Mouse (Mus musculus): Measurements from ENCODE around the gene Prrc2b. TPM values are rescaled to one million over a fixed set of nuclear protein-coding genes. Genes with fewer than 3 reads are reported as not detected.

The Prrc2b gene
- polyA plus RNA-seq, 1 experiment, result 44.5 TPM

GRCm38 (mm10) chr2:32176848-32177247, 26.0 kb downstream of the Prrc2b start:
- 34% methylated on average over 3 of the region's 3 CpGs for WGBS
- H3K4me3 ChIP-seq (replicated peaks; ENCODE audit: control insufficient read depth, low read depth, low read length), result no peak overlapping the region
- H3K4me1 ChIP-seq (ENCODE audit: control insufficient read depth, insufficient read depth, low read length), result no peaks in the 10 kb centered on the region
- no peak for TF ChIP-seq CTCF (IDR thresholded peaks at IDR 0.05; ENCODE audit: control insufficient read depth, insufficient read depth, low read length)
- no peak for TF ChIP-seq POLR2A (IDR thresholded peaks at IDR 0.05; ENCODE audit: borderline replicate concordance, control insufficient read depth, low read depth, low read length)
- H3K27ac ChIP-seq (ENCODE audit: control insufficient read depth, insufficient read depth, low read depth, low read length, poor library complexity), result no peak overlapping the region

DNA sequence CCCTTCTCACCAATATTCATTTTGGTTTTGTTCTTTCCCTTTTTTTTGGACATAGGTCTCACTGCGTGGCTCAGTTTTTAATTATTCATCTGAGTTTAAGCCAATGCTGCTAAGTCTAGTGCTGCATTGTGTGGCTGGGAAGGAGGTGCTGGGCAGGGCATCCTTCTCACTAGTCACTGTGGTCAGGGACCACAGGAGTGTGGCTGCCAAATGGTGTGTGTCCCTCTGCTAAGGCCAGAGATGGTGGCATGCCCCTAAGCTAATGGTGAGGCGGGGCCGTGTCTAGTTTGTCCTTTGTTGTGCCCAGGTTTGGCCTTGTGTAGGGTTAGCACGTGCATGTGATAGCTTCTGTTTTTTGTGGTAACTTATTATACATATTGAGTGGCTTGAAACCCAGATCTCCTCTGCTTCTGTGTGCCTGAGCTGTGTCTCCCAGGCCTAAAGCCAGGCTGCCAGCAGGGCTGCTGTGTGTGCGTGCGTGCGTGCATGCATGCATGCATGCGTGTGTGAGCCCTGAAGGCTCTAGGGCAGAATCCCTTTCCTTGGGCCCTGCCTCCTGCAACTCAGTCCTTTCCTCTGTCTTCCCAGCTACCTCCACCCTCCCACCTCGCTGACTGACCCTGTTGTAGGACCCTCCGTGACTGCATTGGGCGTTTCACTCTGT, 26.6 kb downstream of the Prrc2b start:
- H3K4me1 ChIP-seq (ENCODE audit: control insufficient read depth, insufficient read depth, low read length), result no peaks in the 10 kb centered on the region
- TF ChIP-seq CTCF (IDR thresholded peaks at IDR 0.05; ENCODE audit: control insufficient read depth, insufficient read depth, low read length) (no peak), POLR2A (IDR thresholded peaks at IDR 0.05; ENCODE audit: borderline replicate concordance, control insufficient read depth, low read depth, low read length) (no peak)
- no peak overlapping the region for H3K27ac ChIP-seq (ENCODE audit: control insufficient read depth, insufficient read depth, low read depth, low read length, poor library complexity)
- 65% methylated on average over 11 of the region's 11 CpGs for WGBS
- no peak overlapping the region for H3K4me3 ChIP-seq (replicated peaks; ENCODE audit: control insufficient read depth, low read depth, low read length)

GRCm38 (mm10) chr2:32179363-32179762, 28.5 kb downstream of the Prrc2b start:
- 79% methylated on average over 6 of the region's 6 CpGs for WGBS
- Histone ChIP-seq H3K4me1 (ENCODE audit: control insufficient read depth, insufficient read depth, low read length) (no peaks in the 10 kb centered on the region), H3K4me3 (replicated peaks; ENCODE audit: control insufficient read depth, low read depth, low read length) (no peak overlapping the region), H3K27ac (ENCODE audit: control insufficient read depth, insufficient read depth, low read depth, low read length, poor library complexity) (no peak overlapping the region)
- no peak for TF ChIP-seq POLR2A (IDR thresholded peaks at IDR 0.05; ENCODE audit: borderline replicate concordance, control insufficient read depth, low read depth, low read length)
- no peak for TF ChIP-seq CTCF (IDR thresholded peaks at IDR 0.05; ENCODE audit: control insufficient read depth, insufficient read depth, low read length)

- H3K4me3 ChIP-seq (replicated peaks; ENCODE audit: control insufficient read depth, low read depth, low read length), result no peak overlapping the region
- no peaks in the 10 kb centered on the region for H3K4me1 ChIP-seq (ENCODE audit: control insufficient read depth, insufficient read depth, low read length)
- no peak for TF ChIP-seq POLR2A (IDR thresholded peaks at IDR 0.05; ENCODE audit: borderline replicate concordance, control insufficient read depth, low read depth, low read length)
- H3K27ac ChIP-seq (ENCODE audit: control insufficient read depth, insufficient read depth, low read depth, low read length, poor library complexity), result no peak overlapping the region
- 89% methylated on average over 12 of the region's 12 CpGs for WGBS
These were observed 29.2 kb downstream of the Prrc2b start for GRCm38 (mm10) chr2:32180127-32180526.

DNA sequence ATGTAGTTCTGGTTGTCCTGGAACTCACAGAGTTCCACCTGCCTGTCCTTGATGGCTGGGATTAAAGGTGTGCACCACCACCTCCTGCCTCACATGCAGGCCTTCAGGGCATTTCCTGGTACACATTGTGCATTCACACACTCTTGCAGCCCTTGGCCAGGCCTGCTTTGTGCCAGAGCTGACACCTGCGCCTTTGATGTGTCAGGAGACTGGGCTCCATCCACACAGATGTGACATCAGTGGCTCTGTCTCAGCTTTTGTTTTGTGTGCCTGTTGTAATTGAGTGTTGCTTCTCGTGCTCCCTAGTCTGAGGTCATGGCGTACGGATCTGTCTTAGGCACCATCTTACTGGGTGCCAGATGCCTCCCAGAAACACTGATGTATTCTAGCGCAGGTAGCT, 30.5 kb downstream of the Prrc2b start:
- 90% methylated on average over 5 of the region's 5 CpGs for WGBS
- no peak for TF ChIP-seq CTCF (IDR thresholded peaks at IDR 0.05; ENCODE audit: control insufficient read depth, insufficient read depth, low read length)
- Histone ChIP-seq H3K27ac (ENCODE audit: control insufficient read depth, insufficient read depth, low read depth, low read length, poor library complexity) (no peak overlapping the region), H3K4me3 (replicated peaks; ENCODE audit: control insufficient read depth, low read depth, low read length) (no peak overlapping the region), H3K4me1 (ENCODE audit: control insufficient read depth, insufficient read depth, low read length) (no peaks in the 10 kb centered on the region)

DNA sequence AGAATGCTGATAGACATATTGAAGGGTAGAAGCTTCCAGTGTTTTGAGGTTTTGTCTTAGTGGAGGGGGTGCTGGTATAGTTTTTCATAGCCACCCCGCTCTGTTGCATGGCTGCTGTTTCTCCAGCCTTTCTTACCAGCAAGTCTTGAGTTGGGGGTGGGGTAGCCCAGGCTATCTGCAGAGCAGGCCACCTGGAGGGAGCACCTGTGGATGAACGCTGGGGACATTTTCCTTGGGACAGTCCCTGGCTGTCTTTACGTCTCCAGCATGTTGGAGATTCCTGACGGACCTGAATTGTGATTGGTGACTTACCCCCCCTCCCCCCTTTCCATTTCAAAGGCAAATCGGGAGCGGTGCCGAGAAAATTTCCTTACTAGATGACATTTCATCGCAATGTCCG, 31.2 kb downstream of the Prrc2b start:
- Histone ChIP-seq H3K27ac (ENCODE audit: control insufficient read depth, insufficient read depth, low read depth, low read length, poor library complexity) (no peak overlapping the region), H3K4me1 (ENCODE audit: control insufficient read depth, insufficient read depth, low read length) (no peaks in the 10 kb centered on the region), H3K4me3 (replicated peaks; ENCODE audit: control insufficient read depth, low read depth, low read length) (no peak overlapping the region)
- TF ChIP-seq CTCF (IDR thresholded peaks at IDR 0.05; ENCODE audit: control insufficient read depth, insufficient read depth, low read length) (no peak), POLR2A (IDR thresholded peaks at IDR 0.05; ENCODE audit: borderline replicate concordance, control insufficient read depth, low read depth, low read length) (no peak)
- WGBS, result 94% methylated on average over 9 of the region's 9 CpGs

DNA sequence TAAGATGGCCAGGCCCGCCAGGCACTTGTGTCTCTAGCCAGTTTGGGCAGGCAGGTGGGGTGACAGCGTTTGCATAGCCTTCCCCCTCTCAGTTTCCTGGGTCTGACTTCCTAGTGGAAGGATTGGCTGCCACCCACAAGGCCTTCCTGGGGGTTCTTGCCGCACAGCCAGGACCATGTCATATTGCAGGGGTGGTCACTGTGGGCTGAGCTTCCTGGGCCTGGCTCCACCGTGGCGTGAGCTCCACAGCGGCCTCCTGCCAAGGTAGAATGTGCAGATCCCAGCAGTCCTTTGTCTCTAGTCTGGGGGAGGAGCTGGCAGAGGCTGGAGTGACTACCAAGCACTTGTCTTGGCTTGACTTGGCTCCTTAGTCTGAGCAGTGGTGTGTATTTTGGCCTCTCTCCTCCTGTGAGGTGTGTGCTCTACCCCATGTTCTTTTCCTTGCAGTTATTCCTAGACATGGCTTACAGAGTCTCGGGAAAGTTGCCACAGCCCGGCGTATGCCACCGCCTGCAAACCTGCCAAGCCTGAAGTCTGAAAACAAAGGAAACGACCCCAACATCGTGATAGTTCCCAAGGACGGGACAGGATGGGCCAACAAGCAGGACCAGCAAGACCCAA, 31.9 kb downstream of the Prrc2b start:
- H3K27ac ChIP-seq (ENCODE audit: control insufficient read depth, insufficient read depth, low read depth, low read length, poor library complexity), result no peak overlapping the region
- no peak overlapping the region for H3K4me3 ChIP-seq (replicated peaks; ENCODE audit: control insufficient read depth, low read depth, low read length)
- 77% methylated on average over 13 of the region's 13 CpGs for WGBS
- no peaks in the 10 kb centered on the region for H3K4me1 ChIP-seq (ENCODE audit: control insufficient read depth, insufficient read depth, low read length)
- TF ChIP-seq CTCF (IDR thresholded peaks at IDR 0.05; ENCODE audit: control insufficient read depth, insufficient read depth, low read length) (no peak), POLR2A (IDR thresholded peaks at IDR 0.05; ENCODE audit: borderline replicate concordance, control insufficient read depth, low read depth, low read length) (no peak)

- peaks cover 1% of the 10 kb centered on the region; the same call in 1 of the 2 replicates for H3K4me1 ChIP-seq (ENCODE audit: control insufficient read depth, insufficient read depth, low read length)
- 90% methylated on average over 13 of the region's 13 CpGs for WGBS
- no peak overlapping the region for H3K4me3 ChIP-seq (replicated peaks; ENCODE audit: control insufficient read depth, low read depth, low read length)
- no peak overlapping the region; the same call in 1 of the 2 replicates for H3K27ac ChIP-seq (ENCODE audit: control insufficient read depth, insufficient read depth, low read depth, low read length, poor library complexity)
- TF ChIP-seq CTCF (IDR thresholded peaks at IDR 0.05; ENCODE audit: control insufficient read depth, insufficient read depth, low read length) (no peak), POLR2A (IDR thresholded peaks at IDR 0.05; ENCODE audit: borderline replicate concordance, control insufficient read depth, low read depth, low read length) (no peak)
These were observed 36.2 kb downstream of the Prrc2b start for GRCm38 (mm10) chr2:32187019-32187551.
